Mouse (Mus musculus): Measurements from ENCODE around the gene Pnrc1. TPM values are rescaled to one million over a fixed set of nuclear protein-coding genes. Genes with fewer than 3 reads are reported as not detected.

The Pnrc1 gene
- polyA plus RNA-seq, 1 experiment from 2014 or later, result 110 TPM

GRCm38 (mm10) chr4:33264979-33265726 is 24.8 kb downstream of the Pnrc1 start:
- no peaks in the 10 kb centered on the region for H3K27me3 ChIP-seq (replicated peaks)
- 72% methylated on average over 11 of the region's 11 CpGs for WGBS
- H3K4me3 ChIP-seq, result no peak overlapping the region
- H3K27ac ChIP-seq (ENCODE audit: poor library complexity, severe bottlenecking), result no peak overlapping the region
- H3K9ac ChIP-seq, result no peak overlapping the region
- H3K9me3 ChIP-seq (replicated peaks), result no peaks in the 10 kb centered on the region
- H3K36me3 ChIP-seq, result no peaks in the 10 kb centered on the region
- H3K4me2 ChIP-seq, result no peak overlapping the region
- H3K4me1 ChIP-seq (replicated peaks), result peaks cover 15% of the 10 kb centered on the region
- no peak for ATAC-seq (ENCODE audit: insufficient number of reproducible peaks, low FRiP score)

GRCm38 (mm10) chr4:33262897-33263296 is 27.1 kb downstream of the Pnrc1 start:
- no peak overlapping the region for H3K27ac ChIP-seq (ENCODE audit: poor library complexity, severe bottlenecking)
- H3K4me3 ChIP-seq, result no peak overlapping the region
- ATAC-seq (ENCODE audit: insufficient number of reproducible peaks, low FRiP score), result no peak
- WGBS, result 83% methylated on average over 1 of the region's 1 CpGs
- no peaks in the 10 kb centered on the region for H3K27me3 ChIP-seq (replicated peaks)
- no peak overlapping the region for H3K9ac ChIP-seq
- no peak overlapping the region for H3K4me2 ChIP-seq
- H3K36me3 ChIP-seq, result no peaks in the 10 kb centered on the region
- H3K9me3 ChIP-seq (replicated peaks), result no peaks in the 10 kb centered on the region
- H3K4me1 ChIP-seq (replicated peaks), result peaks cover 15% of the 10 kb centered on the region

GRCm38 (mm10) chr4:33261311-33261753 is 28.6 kb downstream of the Pnrc1 start:
- H3K4me2 ChIP-seq, result peak overlapping the region; percentile 31
- no peaks in the 10 kb centered on the region for H3K27me3 ChIP-seq (replicated peaks)
- H3K4me3 ChIP-seq, result no peak overlapping the region
- H3K9ac ChIP-seq, result no peak overlapping the region
- H3K27ac ChIP-seq (ENCODE audit: poor library complexity, severe bottlenecking), result peak overlapping the region; percentile 81
- no peaks in the 10 kb centered on the region for H3K9me3 ChIP-seq (replicated peaks)
- no peaks in the 10 kb centered on the region for H3K36me3 ChIP-seq
- ATAC-seq (ENCODE audit: insufficient number of reproducible peaks, low FRiP score), result peak; percentile 84
- 16% methylated on average over 7 of the region's 7 CpGs for WGBS
- peaks cover 15% of the 10 kb centered on the region for H3K4me1 ChIP-seq (replicated peaks)

- Histone ChIP-seq H3K4me1 (replicated peaks) (peaks cover 15% of the 10 kb centered on the region), H3K27me3 (replicated peaks) (no peaks in the 10 kb centered on the region), H3K36me3 (no peaks in the 10 kb centered on the region), H3K4me3 (no peak overlapping the region), H3K9me3 (replicated peaks) (no peaks in the 10 kb centered on the region), H3K4me2 (no peak overlapping the region), H3K9ac (no peak overlapping the region), H3K27ac (ENCODE audit: poor library complexity, severe bottlenecking) (no peak overlapping the region)
- no peak for ATAC-seq (ENCODE audit: insufficient number of reproducible peaks, low FRiP score)
Measured at GRCm38 (mm10) chr4:33260311-33260710, 29.7 kb downstream of the Pnrc1 start.

- 63% methylated on average over 11 of the region's 11 CpGs for WGBS
- Histone ChIP-seq H3K4me2 (no peak overlapping the region), H3K27me3 (replicated peaks) (no peaks in the 10 kb centered on the region), H3K27ac (ENCODE audit: poor library complexity, severe bottlenecking) (no peak overlapping the region), H3K36me3 (no peaks in the 10 kb centered on the region), H3K4me3 (no peak overlapping the region), H3K9ac (no peak overlapping the region), H3K4me1 (replicated peaks) (peaks cover 15% of the 10 kb centered on the region), H3K9me3 (replicated peaks) (no peaks in the 10 kb centered on the region)
- ATAC-seq (ENCODE audit: insufficient number of reproducible peaks, low FRiP score), result no peak
Measured at GRCm38 (mm10) chr4:33257263-33257964, 32.5 kb downstream of the Pnrc1 start.

GRCm38 (mm10) chr4:33254706-33255105 is 35.3 kb downstream of the Pnrc1 start:
- Histone ChIP-seq H3K9ac (no peak overlapping the region), H3K4me1 (replicated peaks) (no peaks in the 10 kb centered on the region), H3K4me2 (no peak overlapping the region), H3K27ac (ENCODE audit: poor library complexity, severe bottlenecking) (no peak overlapping the region), H3K9me3 (replicated peaks) (no peaks in the 10 kb centered on the region), H3K36me3 (no peaks in the 10 kb centered on the region), H3K27me3 (replicated peaks) (no peaks in the 10 kb centered on the region), H3K4me3 (no peak overlapping the region)
- ATAC-seq (ENCODE audit: insufficient number of reproducible peaks, low FRiP score), result no peak
- WGBS, result 75% methylated on average over 4 of the region's 4 CpGs

GRCm38 (mm10) chr4:33250867-33251266 is 39.1 kb downstream of the Pnrc1 start:
- no peak overlapping the region for H3K4me3 ChIP-seq
- no peaks in the 10 kb centered on the region for H3K27me3 ChIP-seq (replicated peaks)
- H3K4me2 ChIP-seq, result no peak overlapping the region
- no peaks in the 10 kb centered on the region for H3K9me3 ChIP-seq (replicated peaks)
- peaks cover 4% of the 10 kb centered on the region for H3K36me3 ChIP-seq
- H3K4me1 ChIP-seq (replicated peaks), result peaks cover 9% of the 10 kb centered on the region
- WGBS, result 87% methylated on average over 2 of the region's 2 CpGs
- H3K27ac ChIP-seq (ENCODE audit: poor library complexity, severe bottlenecking), result no peak overlapping the region
- H3K9ac ChIP-seq, result no peak overlapping the region
- ATAC-seq (ENCODE audit: insufficient number of reproducible peaks, low FRiP score), result no peak

GRCm38 (mm10) chr4:33249716-33250230 is 40.2 kb downstream of the Pnrc1 start:
- H3K9me3 ChIP-seq (replicated peaks), result no peaks in the 10 kb centered on the region
- 85% methylated on average over 1 of the region's 1 CpGs for WGBS
- H3K36me3 ChIP-seq, result peaks cover 14% of the 10 kb centered on the region
- ATAC-seq (ENCODE audit: insufficient number of reproducible peaks, low FRiP score), result no peak
- no peak overlapping the region for H3K27ac ChIP-seq (ENCODE audit: poor library complexity, severe bottlenecking)
- no peak overlapping the region for H3K4me2 ChIP-seq
- H3K4me3 ChIP-seq, result no peak overlapping the region
- no peaks in the 10 kb centered on the region for H3K27me3 ChIP-seq (replicated peaks)
- peaks cover 12% of the 10 kb centered on the region for H3K4me1 ChIP-seq (replicated peaks)
- H3K9ac ChIP-seq, result no peak overlapping the region

GRCm38 (mm10) chr4:33248915-33249314 is 41.0 kb downstream of the Pnrc1 start:
- peaks cover 21% of the 10 kb centered on the region for H3K4me1 ChIP-seq (replicated peaks)
- H3K9me3 ChIP-seq (replicated peaks), result no peaks in the 10 kb centered on the region
- no peaks in the 10 kb centered on the region for H3K27me3 ChIP-seq (replicated peaks)
- 7% methylated on average over 4 of the region's 4 CpGs for WGBS
- H3K9ac ChIP-seq, result peak overlapping the region; percentile 25; the same call in 1 of the 2 replicates
- H3K4me3 ChIP-seq, result peak overlapping the region; percentile 91
- peak overlapping the region; percentile 71 for H3K4me2 ChIP-seq
- peaks cover 22% of the 10 kb centered on the region for H3K36me3 ChIP-seq
- no peak for ATAC-seq (ENCODE audit: insufficient number of reproducible peaks, low FRiP score)
- H3K27ac ChIP-seq (ENCODE audit: poor library complexity, severe bottlenecking), result peak overlapping the region; percentile 100

- Histone ChIP-seq H3K27ac (ENCODE audit: poor library complexity, severe bottlenecking) (peak overlapping the region; percentile 100), H3K9me3 (replicated peaks) (no peaks in the 10 kb centered on the region), H3K4me1 (replicated peaks) (peaks cover 21% of the 10 kb centered on the region), H3K9ac (peak overlapping the region; percentile 99), H3K27me3 (replicated peaks) (no peaks in the 10 kb centered on the region), H3K4me3 (peak overlapping the region; percentile 91), H3K4me2 (peak overlapping the region; percentile 71), H3K36me3 (peaks cover 29% of the 10 kb centered on the region)
- ATAC-seq (ENCODE audit: insufficient number of reproducible peaks, low FRiP score), result peak; percentile 94
- under 1% methylated on average over 85 of the region's 88 CpGs for WGBS
Measured at GRCm38 (mm10) chr4:33248062-33248889, 41.7 kb downstream of the Pnrc1 start.
